Mouse (Mus musculus): ENCODE data around the gene Zfyve21.

Gene Zfyve21

GRCm38 (mm10) chr12:111845953-111846352 is 32.0 kb downstream of the Zfyve21 start:
- DNase-seq (ENCODE audit: low spot score): no peak

GRCm38 (mm10) chr12:111846815-111847214 is 32.8 kb downstream of the Zfyve21 start:
- DNase-seq (ENCODE audit: low spot score): no peak

GRCm38 (mm10) chr12:111848300-111848798 is 34.4 kb downstream of the Zfyve21 start:
- DNase-seq (ENCODE audit: low spot score): no peak

GRCm38 (mm10) chr12:111851235-111851634 is 37.3 kb downstream of the Zfyve21 start:
- DNase-seq (ENCODE audit: low spot score): no peak

GRCm38 (mm10) chr12:111851745-111852144 is 37.8 kb downstream of the Zfyve21 start:
- no peak for DNase-seq (ENCODE audit: low spot score)

GRCm38 (mm10) chr12:111853011-111853436 is 39.1 kb downstream of the Zfyve21 start:
- DNase-seq (ENCODE audit: low spot score): no peak

- DNase-seq (ENCODE audit: low spot score): no peak
Measured at GRCm38 (mm10) chr12:111853546-111853945, 39.6 kb downstream of the Zfyve21 start.

GRCm38 (mm10) chr12:111855448-111855847 is 41.5 kb downstream of the Zfyve21 start:
- DNase-seq (ENCODE audit: low spot score): no peak

- DNase-seq (ENCODE audit: low spot score): no peak
Measured at GRCm38 (mm10) chr12:111864206-111864824, 50.3 kb downstream of the Zfyve21 start.

- DNase-seq (ENCODE audit: low spot score): no peak
Measured at GRCm38 (mm10) chr12:111869806-111870205, 55.8 kb downstream of the Zfyve21 start.

GRCm38 (mm10) chr12:111870811-111871210 is 56.8 kb downstream of the Zfyve21 start:
- no peak for DNase-seq (ENCODE audit: low spot score)

- DNase-seq (ENCODE audit: low spot score): no peak
Measured at GRCm38 (mm10) chr12:111872079-111872478, 58.1 kb downstream of the Zfyve21 start.

GRCm38 (mm10) chr12:111874601-111875140 is 60.7 kb downstream of the Zfyve21 start:
- no peak for DNase-seq (ENCODE audit: low spot score)

- DNase-seq (ENCODE audit: low spot score): no peak
Measured at GRCm38 (mm10) chr12:111875499-111875898, 61.5 kb downstream of the Zfyve21 start.

GRCm38 (mm10) chr12:111878213-111878612 is 64.2 kb downstream of the Zfyve21 start:
- peak; percentile 85 for DNase-seq (ENCODE audit: low spot score)

Data from urinary bladder, postnatal 25 days (tissue).